Mouse (Mus musculus): ENCODE results near the gene Pdcd2.

- TF ChIP-seq CTCF (IDR thresholded peaks at IDR 0.05; ENCODE audit: control insufficient read depth, insufficient read depth, insufficient replicate concordance, low read depth, low read length) (no peak), POLR2A (IDR thresholded peaks at IDR 0.05; ENCODE audit: control insufficient read depth, low read depth, low read length) (no peak)
Measured at GRCm38 (mm10) chr17:15535943-15536342, 8.8 kb upstream of the Pdcd2 start.
